Mouse (Mus musculus) cerebellum, adult 11-12 months (tissue): ENCODE data around the gene Add3.

Source experiments
- DNase-seq: peaks from one replicate; pipeline ENCODE4 v3.0.0; 2022

Gene Add3

DNA sequence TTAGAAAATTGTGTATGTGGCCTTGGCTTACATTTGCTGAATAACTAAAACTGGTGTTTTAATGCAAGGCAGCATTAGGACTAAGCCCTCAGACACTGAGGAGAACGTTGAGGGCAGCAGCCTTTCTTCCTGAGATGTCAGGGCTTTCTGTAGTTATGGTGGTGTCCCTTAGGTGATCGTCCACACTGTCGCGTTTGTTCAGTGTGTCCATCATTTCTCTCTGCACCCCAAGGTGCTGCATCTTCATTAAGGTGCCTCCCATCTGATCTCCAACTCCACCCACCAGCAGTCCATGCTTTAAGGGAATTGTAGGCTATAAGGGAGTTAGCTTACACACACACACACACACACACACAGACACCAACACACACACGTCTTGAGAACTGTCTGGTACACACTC, 28.3 kb downstream of the Add3 start:
- no peak for DNase-seq

DNA sequence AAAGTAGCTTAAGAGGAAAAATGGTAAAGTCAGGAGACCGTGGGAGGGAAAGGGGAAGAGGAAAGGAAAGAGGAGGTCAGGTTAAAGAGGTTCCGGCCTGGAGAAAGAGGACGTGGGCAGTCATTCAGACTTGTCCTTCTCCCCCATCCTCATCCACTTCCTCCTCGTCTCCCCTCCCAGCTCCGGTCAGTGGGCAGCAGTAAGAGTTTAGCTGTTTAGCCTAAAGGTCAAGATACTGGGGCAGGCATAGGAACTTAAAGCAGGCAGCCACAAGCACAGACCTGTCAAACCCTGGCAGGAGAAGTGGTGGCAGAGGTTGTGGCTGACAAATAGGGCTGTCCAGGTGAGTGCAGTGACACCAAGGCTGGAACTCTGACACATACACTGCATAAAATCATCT, 30.4 kb downstream of the Add3 start:
- DNase-seq = no peak

DNA sequence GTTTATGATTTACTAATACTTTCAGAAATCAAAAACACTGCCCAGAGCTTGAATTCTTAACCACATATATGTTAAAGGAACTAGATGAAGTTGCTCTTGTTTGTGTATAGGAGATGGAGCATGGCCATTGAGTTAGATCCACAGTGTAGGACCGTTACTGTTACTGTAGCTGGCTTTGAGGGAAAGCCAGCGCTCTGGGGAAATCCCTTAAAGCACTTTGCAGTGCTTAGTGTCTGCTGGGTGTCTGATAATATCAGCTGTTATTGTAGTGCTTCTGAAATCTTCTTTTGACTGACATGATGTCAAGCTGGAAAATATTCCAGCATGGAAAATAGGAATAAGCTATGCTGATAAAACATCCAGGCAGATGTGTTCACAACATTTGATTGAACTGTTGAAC, 33.8 kb downstream of the Add3 start:
- no peak for DNase-seq

DNA sequence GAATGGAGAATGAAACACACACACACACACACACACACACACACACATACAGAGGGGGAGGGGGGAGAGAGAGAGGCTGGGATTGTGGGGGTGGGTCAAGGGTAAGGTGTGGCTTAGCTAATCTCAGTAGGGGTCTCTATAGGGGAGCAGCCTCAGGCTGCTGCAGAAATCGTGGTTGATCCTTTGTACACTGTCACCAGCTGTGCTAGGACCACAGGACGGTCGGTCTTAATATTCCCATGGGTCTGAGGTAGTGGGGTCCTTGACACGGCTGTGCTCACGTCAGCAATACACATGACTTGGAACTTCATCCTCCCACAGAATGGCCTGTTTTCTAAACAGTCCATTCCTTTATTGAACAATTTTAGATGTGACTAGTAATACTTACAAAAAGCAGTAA, 35.3 kb downstream of the Add3 start:
- DNase-seq = no peak

DNA sequence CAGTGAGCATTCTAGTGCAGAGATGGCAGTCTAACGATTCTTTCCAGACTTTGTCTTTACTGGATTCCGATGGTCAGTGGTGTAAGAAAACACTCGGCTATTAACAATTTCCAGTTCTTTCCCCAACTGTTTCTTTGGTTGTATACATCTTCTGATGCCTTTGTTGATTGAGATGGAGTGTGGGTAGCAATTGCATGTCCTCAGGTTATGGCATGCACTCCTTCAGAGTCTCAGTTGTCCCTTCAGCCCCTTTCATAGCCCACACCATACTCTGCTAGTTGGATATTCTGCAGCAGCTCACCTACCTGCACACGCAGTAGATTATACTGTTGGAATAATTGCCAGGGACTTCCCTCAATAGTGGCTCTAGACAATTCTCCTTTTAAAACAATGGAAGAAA, 36.3 kb downstream of the Add3 start:
- DNase-seq = no peak

DNA sequence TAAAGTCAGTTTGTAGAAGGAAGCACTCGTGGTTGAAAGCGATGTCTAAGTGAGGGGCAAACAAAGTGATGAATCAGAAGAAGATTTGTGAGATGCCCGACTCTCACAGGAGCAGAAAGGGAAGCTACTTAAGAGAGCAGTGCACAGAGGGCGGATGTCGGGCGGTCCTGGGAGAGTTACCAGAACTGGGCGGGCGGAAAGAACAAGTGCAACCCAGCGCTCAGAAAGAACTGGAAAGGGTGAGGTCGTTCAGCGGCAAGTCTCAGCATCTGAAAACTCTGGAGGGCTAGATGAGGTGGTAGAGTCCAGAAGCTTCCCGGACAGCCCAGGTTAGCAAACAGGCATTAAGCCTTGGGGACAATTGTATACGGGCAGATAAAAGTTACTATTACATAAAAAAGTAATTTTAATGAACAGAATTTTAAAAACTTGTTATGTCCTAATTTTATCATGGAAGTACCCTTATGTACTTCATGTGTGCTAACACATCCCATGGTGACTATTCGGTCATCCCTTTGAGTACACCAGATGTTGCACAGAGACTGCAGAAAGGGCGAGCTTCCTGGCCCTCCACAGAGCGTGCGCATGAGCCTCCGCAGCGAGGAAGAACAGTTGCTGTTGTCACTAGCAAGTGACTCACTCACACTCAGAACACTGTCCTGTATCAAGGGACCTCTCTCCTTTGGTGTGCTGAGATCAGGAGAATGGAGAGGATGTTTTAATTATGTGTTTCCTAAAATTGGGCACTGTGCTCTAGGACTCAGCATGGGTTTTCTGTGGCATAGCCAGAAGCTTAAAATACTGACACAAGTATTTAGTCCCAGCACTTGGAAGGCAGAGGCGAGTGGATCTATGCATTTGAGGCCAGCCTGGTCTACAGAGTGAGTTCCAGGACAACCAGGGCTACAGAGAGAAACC, 38.6 kb downstream of the Add3 start:
- no peak for DNase-seq

DNA sequence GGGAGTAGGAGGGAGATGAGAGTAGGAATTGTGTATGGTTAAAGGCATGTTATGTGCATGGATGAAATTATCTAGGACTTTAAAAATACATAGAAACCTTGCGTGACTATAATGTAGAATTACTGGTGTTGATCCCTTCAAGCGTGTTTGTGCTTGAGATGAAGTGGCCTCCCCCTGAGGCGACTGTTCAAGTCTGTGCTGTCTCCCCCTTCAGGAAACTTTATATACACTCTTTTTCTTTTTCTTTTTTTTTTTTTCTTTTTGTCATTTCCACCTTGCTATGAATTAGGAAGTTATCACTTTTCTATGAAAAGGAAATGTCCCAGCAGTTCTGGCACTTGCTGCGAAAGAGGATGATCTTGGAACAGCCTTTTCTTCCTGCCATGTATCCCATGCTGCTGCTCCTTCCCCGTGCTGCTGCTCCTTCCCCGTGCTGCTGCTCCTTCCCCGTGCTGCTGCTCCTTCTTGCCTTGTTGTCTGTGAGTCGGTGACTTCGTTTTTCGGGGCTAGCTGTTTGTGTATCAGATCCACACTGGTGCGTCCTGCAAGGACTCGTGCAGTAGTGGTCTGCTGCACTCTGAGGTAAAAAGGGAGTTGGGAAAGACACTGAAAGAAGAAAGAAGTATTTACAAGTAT, 40.0 kb downstream of the Add3 start:
- no peak for DNase-seq

DNA sequence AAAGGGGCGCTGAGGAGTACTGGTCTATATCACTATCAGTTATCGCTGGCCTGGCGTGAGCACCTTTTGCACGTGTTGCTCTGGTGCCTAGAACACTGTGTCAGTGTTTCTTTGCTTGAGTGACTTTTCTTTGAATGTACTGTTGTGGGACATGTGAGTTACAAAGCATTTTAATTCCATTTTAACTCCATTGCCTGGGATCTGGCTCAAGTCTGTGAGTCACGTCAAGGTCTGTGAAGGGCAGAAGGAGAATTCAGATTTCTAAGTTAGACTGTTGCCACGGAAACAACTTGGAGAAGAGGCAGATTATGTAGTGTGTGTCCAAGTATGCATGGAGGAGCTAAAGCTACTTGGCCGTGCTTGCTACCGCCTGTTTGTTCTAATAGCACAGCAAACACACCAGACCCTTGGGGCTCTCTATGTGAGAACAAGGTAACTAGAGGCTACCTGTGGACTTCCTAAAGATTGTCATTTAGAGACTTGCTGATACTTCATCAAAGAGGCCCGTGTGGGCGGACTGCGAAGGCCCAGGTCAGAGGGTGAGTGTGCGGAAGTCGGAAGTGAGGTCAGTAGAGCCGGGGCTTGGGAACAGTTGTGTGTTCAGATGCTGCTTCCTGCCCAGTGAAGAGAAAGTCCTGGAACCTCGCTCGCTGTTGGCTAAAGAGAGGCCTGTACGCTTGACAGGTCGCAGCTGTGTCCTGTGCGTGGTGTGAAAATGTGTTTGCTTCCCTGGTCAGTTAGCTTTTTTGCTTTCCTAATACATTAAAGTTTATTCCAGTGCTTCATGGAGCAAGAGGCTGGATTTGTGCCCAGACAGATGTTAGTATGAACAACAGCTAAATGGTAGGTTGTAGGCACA, 41.0 kb downstream of the Add3 start:
- no peak for DNase-seq

DNA sequence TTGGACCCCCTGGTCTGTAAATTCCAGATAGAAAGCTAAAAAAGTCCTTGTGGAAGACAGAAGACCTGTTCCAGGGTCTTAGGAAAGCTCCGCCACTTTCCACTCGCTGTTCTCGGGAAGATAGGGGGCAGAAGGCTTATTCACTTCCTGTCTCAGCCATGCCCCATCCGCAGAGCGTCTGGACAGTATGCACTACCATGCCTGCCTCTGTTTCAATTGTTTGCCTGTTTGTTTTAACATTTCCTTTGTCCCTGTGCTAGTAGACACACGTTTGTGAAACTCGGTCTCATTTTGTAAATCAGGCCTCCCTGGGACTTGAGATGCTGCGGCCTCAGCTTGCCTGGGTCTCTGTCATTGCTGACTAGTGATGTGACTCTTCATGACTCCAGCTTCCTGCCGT, 43.4 kb downstream of the Add3 start:
- DNase-seq = no peak

DNA sequence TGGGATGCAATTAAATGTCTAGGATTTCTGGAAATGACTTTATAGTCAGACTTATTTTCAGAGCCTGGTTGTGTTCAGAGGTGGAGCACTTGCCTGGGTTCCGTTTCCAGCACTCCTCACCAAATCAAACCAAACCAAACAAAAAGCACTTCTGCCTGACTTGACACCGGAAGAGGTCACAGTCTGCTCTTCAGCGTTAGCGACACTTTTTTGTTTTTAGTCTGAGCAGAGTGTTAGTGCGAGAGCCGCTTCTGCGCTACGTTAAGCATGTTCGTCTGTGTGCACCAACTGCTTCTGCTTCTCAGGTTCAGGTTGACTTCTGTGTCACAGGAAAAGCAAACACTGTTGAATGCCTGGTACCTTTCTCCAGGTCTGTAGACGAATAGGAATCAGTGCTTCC, 44.0 kb downstream of the Add3 start:
- no peak for DNase-seq

DNA sequence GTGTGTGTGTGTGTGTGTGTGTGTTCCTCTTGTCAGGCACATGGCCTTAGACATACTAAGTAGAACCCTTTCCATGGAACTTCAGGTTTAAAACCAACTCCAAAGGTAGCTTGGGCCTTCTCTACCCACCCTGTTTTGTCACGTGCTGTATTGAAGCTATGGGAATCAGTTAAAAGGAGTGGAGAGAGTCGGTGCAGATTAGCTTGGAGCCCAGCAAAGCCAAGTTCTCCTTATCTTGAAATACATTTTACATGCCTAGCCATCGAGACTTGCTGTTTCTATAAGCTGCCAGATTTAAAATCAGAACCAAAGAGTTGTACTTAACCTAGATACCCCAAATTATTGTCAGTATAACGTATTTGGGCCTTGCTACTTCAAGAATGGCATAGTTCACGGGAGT, 44.7 kb downstream of the Add3 start:
- no peak for DNase-seq

DNA sequence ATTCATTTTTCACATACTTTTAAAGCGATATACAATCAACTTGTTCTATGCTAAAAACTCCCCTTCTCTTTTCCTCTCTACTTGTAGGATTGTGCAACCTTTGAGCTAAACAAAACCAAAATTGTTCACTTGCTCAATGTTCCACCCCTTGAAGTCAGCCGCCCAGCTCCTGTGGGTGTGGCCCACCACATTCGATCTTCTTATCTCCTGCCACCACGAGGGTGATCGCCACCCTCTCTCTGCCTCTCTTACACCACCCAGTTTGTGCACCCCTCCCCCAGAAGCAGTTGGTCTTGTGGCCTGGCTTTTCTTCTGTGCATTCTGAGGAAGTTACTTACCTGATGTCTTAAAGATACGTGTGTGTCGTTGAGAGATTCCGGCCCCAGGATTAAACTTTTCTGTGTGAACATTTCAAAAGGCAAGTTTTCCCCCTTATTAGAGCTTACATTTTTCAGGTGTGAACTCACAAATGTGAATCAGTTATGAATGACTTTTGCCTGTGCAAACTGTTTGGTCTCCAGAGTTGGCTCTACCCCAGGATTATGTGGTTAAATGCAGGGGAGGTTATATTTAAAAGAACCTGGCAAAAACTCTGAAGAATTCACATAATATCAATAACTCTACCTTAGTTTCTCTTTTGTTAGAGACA, 45.4 kb downstream of the Add3 start:
- DNase-seq = no peak

DNA sequence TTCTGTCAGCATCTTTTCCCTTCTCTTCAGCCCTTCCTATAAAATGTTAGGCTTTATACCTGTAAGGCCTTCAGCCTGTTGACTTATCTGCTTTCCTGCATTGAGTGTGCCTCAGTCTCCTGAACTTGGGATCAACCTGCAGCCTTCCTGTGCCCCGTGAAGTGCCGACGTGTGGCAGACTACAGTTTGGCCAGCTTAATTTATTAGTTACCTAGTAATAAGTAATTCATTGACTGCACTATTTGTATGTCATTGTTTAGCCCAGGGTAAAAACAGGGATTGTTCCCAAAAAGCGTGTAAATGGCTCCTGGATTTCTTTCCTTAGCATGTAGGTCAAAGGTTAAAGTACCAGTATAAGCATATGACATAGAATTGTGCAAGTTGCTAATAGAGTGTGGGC, 46.2 kb downstream of the Add3 start:
- DNase-seq = no peak

DNA sequence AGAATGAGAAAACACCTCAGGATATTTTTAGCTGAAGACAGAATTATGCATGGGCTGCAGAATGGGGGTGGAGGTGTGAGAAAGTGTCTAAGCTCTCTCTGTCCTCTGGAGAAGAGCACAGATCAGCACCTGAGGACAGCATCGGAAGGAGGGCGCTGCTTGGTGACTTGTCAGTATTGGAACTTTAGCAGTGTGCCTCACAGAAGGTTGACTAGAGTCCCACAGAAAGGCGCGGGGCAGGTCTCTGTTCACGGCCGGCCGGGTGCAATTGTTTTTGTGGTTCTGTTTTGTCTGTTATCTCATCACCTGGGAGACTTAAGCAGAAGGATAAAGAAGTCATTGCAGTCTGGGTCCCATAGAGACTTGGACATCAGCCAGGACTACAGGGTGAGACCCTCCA, 47.3 kb downstream of the Add3 start:
- no peak for DNase-seq

DNA sequence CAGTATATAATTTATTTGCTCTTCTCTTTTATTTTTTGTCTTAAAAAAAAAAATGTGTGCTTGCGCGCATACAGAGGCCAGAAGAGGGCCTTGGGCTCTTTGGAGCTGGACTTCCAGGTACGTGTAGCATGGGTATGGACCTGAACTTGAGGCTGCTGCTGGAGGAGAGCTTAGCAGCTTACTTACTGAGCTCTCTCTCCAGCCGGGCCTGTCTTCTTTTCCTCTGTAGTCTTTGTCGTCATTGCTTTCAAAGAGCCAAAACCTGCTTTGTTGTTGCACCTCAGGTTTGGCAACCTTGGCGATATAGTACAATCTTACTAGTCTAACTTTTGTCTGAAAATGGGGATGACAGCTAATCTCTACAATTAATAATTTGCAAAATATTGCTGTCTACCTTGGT, 47.9 kb downstream of the Add3 start:
- DNase-seq = no peak

DNA sequence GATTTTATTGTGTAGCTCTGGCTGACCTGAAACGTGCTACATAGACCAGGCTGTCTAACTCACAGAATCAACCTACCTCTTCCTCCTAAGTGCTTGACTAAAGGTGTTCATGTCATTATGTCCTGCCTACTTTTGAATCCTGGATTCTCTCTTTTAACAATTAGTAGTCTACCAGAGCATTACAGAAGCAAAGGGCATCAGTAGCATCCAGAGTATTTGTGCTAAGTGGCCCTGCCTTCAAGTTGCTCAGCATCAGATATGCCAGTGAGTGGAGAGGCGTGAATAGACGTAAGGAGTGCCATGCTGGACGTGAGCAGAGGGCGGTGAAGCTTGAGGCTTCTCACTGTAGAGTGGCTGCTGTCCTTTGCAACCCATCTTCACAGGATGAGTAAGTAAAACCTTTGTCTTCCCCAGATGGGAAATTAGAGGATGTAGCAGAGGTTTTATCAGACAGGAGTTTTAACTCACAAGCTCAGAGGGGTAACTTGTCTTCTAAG, 48.5 kb downstream of the Add3 start:
- DNase-seq = no peak

DNA sequence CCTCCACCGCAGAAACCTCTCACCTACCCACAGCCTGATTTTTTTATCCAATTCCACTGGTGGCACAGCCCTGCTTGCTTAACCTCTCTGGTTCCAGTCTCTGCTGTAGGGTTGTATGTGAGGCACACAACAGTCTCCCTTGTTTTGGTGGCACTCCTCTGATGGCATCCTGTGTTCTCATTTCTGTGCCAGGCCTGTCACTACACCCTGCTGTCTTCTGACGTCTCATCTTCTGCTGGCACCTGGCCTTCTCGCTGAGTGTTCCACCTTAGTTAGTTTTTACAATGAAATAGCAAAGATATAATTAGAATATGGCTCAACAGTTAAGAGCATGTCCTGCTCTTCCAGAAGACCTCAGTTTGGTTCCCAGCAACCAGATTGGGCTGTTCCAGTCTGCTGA, 49.5 kb downstream of the Add3 start:
- DNase-seq = peak; percentile 79

DNA sequence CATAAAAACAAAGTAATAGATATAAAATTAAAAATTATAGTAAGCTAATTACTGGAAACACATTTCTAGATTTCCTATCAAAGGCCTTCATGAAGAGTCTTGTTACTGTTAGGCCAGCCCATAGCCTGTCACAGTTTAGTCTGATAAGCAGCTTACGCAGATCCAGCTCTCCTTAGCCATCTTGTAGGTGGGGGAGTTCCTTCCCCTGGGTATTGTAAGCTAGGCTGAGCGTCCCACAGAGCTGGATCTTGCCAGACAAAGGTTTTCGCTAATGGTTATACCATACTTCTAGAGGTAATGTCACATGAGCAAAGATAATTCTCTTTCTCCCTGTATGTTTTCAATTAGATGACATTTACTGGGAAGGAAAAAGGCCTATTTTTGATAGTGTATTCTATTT, 50.0 kb downstream of the Add3 start:
- no peak for DNase-seq

DNA sequence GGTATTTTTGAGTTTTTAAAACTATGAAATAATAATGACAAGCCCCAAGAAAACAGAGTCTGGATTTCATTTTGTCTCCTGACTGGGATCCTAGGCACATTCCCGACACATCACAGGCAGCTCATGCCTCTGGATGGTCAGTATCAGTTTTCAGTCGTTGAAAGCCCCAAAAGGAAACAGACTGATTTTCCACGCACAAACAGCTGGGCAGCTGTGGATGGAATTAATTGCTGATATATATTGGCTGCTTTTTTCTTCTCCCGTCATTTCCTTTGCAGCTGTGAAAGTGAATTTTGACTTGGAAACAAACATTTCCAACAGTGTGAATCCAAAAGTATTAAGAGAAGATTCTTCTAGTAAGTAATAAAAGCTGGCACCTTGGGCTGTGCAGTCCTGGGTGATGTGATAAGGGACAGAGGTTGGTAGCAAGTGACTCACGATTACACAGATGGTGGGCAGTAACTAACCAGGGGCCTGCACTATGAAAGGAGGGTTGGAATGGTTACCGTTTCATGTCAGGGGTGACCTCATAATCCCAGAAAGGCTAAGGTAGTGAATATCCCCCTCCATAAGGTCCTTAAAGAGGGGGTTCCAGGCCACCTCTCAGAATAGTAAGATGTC, 51.7 kb downstream of the Add3 start:
- no peak for DNase-seq

DNA sequence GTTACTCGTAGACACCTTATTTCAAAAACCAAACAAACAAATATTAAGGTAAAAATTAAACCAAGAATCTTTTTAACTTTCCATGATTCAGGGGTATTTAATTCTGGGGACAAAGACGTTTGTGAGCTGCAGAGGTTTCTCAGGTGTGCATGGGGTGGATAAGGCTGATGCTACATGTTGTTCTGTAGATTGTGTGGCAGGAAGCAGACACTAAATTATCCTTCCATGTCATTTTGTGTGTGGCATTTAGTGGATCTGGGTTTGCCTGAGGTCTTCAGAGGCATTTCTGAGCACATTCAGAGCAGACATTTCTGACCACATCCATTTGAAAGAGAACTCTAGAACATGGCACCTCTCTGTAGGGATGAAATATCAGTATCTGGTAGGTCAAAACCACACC, 52.9 kb downstream of the Add3 start:
- no peak for DNase-seq

DNA sequence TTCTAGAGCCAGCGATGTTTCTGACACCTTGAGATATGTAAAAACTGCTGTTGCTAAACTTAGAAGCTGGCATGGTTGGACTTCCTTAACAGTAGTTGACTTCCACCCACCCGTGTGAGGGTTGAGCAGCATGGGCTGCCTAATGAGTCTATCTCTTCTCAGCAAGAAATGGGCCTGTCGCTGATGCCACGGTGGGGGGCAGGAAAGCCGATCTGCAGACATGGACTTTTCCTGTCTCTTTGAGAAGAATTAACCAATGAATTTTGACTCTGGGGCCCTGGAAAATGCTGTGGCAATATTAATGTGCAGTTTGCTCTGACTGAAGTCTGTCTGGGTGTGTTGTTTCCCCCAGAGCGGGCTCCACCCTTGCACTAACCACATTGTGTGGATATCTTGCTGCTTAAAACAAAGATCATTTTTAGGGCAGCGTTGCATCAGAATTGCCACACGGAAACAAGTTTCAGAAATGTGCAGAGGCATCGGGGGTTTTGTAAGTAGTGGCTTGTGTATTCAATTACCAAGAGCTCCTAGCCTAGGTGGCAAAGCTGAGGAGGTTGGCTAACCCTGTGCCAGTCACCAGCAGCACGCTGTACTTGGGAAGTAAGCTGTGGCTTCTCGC, 53.8 kb downstream of the Add3 start:
- DNase-seq = no peak
